Mouse (Mus musculus) gastrocnemius, postnatal 4 days (tissue): ENCODE results near the gene Olfr12. TPM values are rescaled to one million over a fixed set of nuclear protein-coding genes. Genes with fewer than 3 reads are reported as not detected.

Experiments used
- DNase-seq, 2 experiments: peaks; one replicate each; pipeline ENCODE4 v3.0.0; 2021 to 2022; ENCODE audit warnings: low spot score in 2 of 2, mixed read lengths in 2 of 2
- total RNA-seq, 2 experiments: library from RNA; stranded (reverse); gene quantifications; 2 replicates each; pipeline ENCODE4 v1.2.3; 2021

The Olfr12 gene
- total RNA-seq, 2 experiments from 2014 or later = not detected

DNA sequence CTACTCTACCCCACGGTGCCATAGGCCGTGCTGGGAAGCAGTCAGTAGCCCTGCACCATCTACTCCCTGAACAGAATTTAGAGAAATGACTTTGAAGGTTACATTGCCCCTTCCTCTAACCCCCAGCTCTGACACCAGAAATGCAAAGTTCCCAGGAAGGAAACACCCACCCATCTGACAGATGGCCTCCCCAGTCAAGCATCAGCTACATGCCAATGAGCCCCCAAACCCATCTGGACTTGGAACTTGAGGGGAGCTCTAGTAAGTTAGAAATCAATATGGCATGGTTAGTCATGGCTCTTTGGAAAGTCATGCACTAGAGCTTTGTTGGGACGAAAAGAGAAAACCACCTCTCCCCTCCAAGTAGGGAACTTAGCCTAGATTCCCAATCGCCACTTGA is 21.1 kb downstream of the Olfr12 start:
- no peak for DNase-seq

- no peak for DNase-seq
Observed at GRCm38 (mm10) chr1:92640393-92640792, 22.8 kb downstream of the Olfr12 start.

- peak; percentile 81 to 90 for DNase-seq
Observed at GRCm38 (mm10) chr1:92641514-92642272, 24.1 kb downstream of the Olfr12 start, which contains the start of gene Cops9. TSS of gene Cops9 (minus strand) at chr1:92641985.

DNA sequence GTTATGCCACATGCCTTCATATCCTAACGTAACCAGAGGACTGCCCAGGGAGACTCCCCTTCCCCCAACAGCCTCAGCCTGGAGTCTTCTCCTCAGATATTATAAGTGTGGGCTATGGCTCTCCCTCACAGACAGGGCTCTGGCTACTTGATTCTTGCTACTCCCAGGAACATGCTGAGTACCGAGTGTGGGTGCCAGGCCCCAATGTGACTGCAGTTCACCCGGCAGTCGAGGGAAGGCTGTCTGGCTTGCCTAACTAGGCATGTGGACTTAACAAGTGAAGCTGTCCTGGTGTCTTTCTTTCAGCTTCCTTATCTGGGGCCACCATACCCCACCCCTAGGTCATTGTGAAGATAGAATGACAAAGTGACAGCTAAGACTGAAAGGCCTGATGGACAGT is 26.1 kb downstream of the Olfr12 start:
- no peak for DNase-seq

- DNase-seq = no peak
Observed at GRCm38 (mm10) chr1:92644916-92645315, 27.3 kb downstream of the Olfr12 start.

DNA sequence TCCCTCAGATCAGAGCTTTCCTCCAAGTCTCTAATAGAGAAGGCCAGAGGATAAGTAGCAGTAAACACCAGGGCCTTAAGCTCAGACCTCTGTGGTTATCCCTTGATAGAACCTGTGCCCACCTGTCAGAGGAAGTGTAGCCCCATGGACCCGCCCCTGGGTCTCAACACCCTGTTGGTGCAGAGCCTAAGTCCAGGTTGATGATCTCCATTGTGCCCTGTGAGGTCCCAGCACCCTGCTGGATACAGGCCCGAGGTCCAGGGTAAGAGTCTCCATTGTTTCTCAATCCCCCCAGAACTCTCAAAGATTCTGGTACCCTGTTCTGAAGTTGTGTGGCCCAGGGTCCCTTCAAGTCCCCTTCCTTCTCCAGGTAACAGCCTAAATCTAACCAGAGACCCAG is 28.5 kb downstream of the Olfr12 start:
- DNase-seq = peak in 1 of 2 experiments; percentile 12

DNA sequence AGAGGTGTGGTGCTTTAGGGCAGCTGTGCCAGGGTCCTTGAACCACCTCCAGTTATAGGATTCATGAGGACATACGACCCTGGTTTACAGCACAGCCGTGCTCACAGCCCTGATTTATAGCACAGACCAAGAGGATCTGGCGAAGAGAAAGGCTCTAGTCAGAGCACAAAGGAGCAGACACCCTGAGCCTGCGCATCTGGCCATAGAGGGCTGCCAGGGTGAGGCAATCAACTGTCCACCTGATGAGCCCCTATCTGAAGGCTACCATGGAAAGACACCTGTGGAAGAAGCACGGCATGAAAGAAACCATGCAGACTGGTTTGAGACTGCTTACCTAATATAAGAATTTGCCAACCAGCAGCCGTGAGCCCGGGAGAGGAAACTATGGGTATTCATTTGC is 29.0 kb downstream of the Olfr12 start:
- DNase-seq = peak in 1 of 2 experiments; percentile 7

GRCm38 (mm10) chr1:92647026-92647425 is 29.4 kb downstream of the Olfr12 start:
- DNase-seq = peak in 1 of 2 experiments; percentile 6

GRCm38 (mm10) chr1:92647752-92648151 is 30.2 kb downstream of the Olfr12 start:
- peak; percentile 62 to 66 for DNase-seq

- no peak for DNase-seq
Observed at GRCm38 (mm10) chr1:92648197-92648596, 30.6 kb downstream of the Olfr12 start.

GRCm38 (mm10) chr1:92648673-92649072 is 31.1 kb downstream of the Olfr12 start, which contains the start of gene Otos:
TSS of gene Otos (minus strand) at chr1:92648841.
- DNase-seq = peak; percentile 65 to 73

DNA sequence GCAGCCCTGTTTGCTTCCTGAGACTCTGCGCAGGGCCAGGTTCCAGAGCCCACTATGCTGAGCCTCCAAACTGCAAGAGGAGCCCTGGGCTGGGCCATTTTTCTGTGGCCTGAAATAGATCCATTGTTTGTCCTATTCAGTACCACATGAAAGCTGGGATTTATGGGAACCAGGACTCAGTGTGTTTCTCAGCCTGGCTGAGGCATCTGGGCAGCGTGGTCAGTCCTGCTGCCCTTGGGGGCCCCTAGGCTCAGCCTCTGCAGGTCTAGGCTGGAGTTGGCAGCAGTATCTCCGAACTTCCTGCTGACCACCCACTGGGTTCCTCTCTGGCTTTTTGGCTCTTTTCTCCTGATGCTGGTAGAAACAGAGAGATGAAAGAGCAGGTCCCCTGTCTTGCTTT is 33.9 kb downstream of the Olfr12 start:
- DNase-seq = no peak

- no peak for DNase-seq
Observed at GRCm38 (mm10) chr1:92653179-92653578, 35.6 kb downstream of the Olfr12 start.

GRCm38 (mm10) chr1:92654676-92655075 is 37.1 kb downstream of the Olfr12 start:
- no peak for DNase-seq

- no peak for DNase-seq
Observed at GRCm38 (mm10) chr1:92657025-92657820, 39.6 kb downstream of the Olfr12 start.

DNA sequence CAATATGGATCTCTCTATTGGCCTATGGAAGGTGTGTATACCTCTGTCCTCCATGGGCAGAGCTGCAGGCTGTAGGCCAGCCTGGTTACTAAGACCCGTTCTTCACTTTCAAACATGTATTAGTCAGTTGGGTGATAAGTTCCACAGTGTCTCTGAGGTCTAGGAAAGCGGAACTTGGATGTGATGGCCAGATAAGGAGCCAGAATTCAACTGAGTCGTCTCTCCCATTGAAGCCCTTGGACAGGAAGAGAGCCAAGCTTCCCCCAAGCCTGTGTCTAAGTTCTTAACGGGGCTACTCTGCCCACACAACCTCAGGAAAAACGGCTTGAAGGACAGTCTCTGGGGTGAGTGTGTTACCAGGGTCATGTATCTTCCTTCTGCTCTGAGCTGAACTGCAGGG is 41.8 kb downstream of the Olfr12 start:
- no peak for DNase-seq

DNA sequence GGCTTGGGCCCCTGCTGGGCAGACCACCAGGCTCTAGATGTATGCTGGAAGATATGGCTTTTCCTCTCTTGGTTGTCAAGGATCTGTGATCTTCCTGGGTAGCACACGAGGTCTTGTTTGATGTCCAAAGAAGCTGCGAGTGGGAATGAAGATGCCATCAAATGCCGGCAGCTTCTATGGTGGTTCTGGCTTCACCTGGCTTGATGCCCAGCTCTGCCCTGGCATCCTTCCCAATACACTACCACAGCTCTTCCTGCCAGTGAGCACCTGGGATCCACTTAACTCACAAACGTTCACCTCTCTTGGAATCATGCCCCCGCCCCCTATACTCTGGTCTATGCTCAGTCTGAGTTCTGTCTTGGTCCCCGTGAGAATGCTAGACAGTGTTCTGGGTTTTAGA is 49.5 kb downstream of the Olfr12 start:
- no peak for DNase-seq

DNA sequence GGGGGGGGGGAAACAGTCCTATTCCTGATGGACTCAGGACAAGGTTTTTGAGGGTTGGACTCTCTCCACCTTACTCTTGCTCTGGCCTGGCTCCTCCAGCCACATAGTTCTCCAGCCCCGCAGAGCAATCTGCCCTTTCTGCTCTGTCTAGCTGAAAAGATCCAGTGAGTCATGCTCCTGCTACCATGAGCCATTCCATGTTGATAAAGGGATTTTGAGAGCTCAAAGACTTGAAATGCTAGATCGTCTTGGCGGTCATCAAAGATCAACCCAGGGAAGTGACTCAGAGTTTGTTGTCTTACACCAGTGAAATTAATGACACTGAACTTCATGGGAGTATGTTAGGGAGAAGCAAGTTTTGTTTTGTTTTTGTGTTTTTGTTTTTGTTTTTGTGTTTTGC is 51.8 kb downstream of the Olfr12 start:
- no peak for DNase-seq

DNA sequence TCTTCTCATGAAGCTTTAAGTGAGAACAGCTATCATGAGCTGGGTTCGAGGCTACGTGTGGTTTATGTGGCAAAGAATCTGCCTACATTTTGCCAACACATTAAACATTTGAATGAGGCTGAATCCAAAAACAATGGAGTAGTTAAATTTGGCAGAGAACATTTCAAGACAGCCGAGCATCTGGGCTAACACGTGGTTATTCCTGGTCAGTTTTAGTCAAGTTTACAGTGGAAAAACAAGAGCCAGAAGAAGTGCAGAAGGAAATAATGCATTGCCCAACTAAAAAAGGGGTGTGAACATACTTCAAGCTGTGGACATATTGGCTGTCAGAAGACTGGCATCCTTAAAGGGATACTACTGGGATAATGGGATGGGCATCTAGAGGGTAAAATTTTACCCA is 53.7 kb downstream of the Olfr12 start:
- DNase-seq = no peak
